Mouse (Mus musculus): ENCODE results near the gene Fam49a.

DNA sequence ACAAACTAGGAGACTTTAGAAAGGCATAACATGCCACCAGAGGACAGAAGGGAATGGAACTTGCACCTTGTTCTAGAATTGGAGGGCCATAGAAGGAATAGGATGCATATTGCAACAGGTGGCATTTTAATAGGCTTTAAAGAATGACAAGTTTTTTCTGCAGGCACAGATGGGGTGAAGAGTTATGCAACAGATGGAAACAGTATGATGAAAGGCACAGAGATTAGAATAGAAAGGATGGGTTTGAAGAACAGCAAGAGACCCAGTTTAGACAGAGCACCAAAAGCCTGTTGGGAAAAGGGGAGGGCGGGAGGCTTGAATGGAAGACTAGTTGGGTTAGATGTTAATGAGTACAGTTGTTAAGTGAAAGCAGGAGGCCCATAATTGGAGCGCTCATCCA, 81.4 kb downstream of the Fam49a start:
- TF ChIP-seq CTCF (IDR thresholded peaks at IDR 0.05; ENCODE audit: low read depth, low read length) (no peak), POLR2A (IDR thresholded peaks at IDR 0.05; ENCODE audit: extremely low read depth, insufficient read depth, low read length) (no peak)

All from liver, adult 2 months (tissue).